Mouse (Mus musculus): ENCODE measurements around the gene Taf8. TPM values are rescaled to one million over a fixed set of nuclear protein-coding genes. Genes with fewer than 3 reads are reported as not detected.

Gene Taf8
- polyA plus RNA-seq, 1 experiment from 2014 or later = 27.6 TPM

- no peaks in the 10 kb centered on the region for H3K36me3 ChIP-seq (replicated peaks; ENCODE audit: control insufficient read depth, insufficient read depth, low read depth, low read length)
Observed at GRCm38 (mm10) chr17:47475181-47475580, 26.9 kb downstream of the Taf8 start.

GRCm38 (mm10) chr17:47474250-47474649, 27.8 kb downstream of the Taf8 start:
- H3K4me3 ChIP-seq (ENCODE audit: low read depth, low read length) = no peak overlapping the region
- no peak for DNase-seq (ENCODE audit: low spot score)
- ATAC-seq (replicated peaks; ENCODE audit: insufficient number of reproducible peaks, low FRiP score, low TSS enrichment, low read depth) = no peak
- 80% methylated on average over 4 of the region's 4 CpGs for WGBS
- H3K4me1 ChIP-seq (ENCODE audit: control insufficient read depth, insufficient read depth, low read length) = no peaks in the 10 kb centered on the region
- no peak overlapping the region for H3K9ac ChIP-seq (replicated peaks; ENCODE audit: low read length)
- no peaks in the 10 kb centered on the region for H3K27me3 ChIP-seq (ENCODE audit: control insufficient read depth, insufficient read depth, low read length)
- no peaks in the 10 kb centered on the region for H3K9me3 ChIP-seq (replicated peaks; ENCODE audit: control insufficient read depth, low read length)
- no peak overlapping the region for H3K27ac ChIP-seq (replicated peaks; ENCODE audit: low read depth, low read length)
- H3K36me3 ChIP-seq (replicated peaks; ENCODE audit: control insufficient read depth, insufficient read depth, low read depth, low read length) = no peaks in the 10 kb centered on the region
- no peak overlapping the region for H3K4me2 ChIP-seq (ENCODE audit: low read depth, low read length)

More at GRCm38 (mm10) chr17:47475181-47475580, 26.9 kb downstream of the Taf8 start:
- Histone ChIP-seq H3K27ac (replicated peaks; ENCODE audit: low read depth, low read length) (no peak overlapping the region), H3K9ac (replicated peaks; ENCODE audit: low read length) (no peak overlapping the region), H3K9me3 (replicated peaks; ENCODE audit: control insufficient read depth, low read length) (no peaks in the 10 kb centered on the region), H3K4me3 (ENCODE audit: low read depth, low read length) (no peak overlapping the region), H3K27me3 (ENCODE audit: control insufficient read depth, insufficient read depth, low read length) (no peaks in the 10 kb centered on the region), H3K4me2 (ENCODE audit: low read depth, low read length) (no peak overlapping the region), H3K4me1 (ENCODE audit: control insufficient read depth, insufficient read depth, low read length) (no peaks in the 10 kb centered on the region)
- DNase-seq (ENCODE audit: low spot score) (no peak), ATAC-seq (replicated peaks; ENCODE audit: insufficient number of reproducible peaks, low FRiP score, low TSS enrichment, low read depth) (no peak)
- WGBS = 78% methylated on average over 4 of the region's 4 CpGs

DNA sequence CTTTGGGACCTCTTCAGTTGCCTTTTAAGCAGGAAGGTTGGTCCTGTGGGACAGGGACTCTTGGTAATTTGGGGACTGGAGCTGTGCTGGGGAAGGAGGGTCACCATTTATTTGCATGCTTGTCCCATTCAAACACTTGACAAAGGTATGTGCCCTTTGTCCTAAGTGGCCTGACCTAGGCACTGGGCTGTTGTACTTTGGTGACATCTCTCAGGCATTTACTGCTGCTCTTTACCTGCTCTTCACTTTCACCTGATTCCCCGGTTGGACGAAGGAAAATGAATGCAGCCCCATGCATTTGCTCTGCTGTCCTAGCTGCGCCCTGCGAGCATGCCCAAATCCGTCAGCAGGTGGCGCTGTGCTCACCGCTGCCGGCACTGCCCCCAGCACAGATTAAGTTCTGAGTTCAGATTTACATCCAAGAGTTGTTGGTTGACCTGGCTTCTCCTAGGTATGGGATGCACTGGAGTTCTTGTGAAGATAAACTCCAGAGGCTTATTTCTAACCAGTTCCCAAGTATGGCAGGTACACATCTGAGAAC, 28.6 kb downstream of the Taf8 start:
- H3K36me3 ChIP-seq (replicated peaks; ENCODE audit: control insufficient read depth, insufficient read depth, low read depth, low read length) = no peaks in the 10 kb centered on the region
- DNase-seq (ENCODE audit: low spot score) = peak; percentile 39
- no peak overlapping the region for H3K4me3 ChIP-seq (ENCODE audit: low read depth, low read length)
- ATAC-seq (replicated peaks; ENCODE audit: insufficient number of reproducible peaks, low FRiP score, low TSS enrichment, low read depth) = no peak
- H3K27ac ChIP-seq (replicated peaks; ENCODE audit: low read depth, low read length) = no peak overlapping the region
- 18% methylated on average over 8 of the region's 8 CpGs for WGBS
- H3K9ac ChIP-seq (replicated peaks; ENCODE audit: low read length) = no peak overlapping the region
- H3K4me2 ChIP-seq (ENCODE audit: low read depth, low read length) = no peak overlapping the region
- no peaks in the 10 kb centered on the region for H3K4me1 ChIP-seq (ENCODE audit: control insufficient read depth, insufficient read depth, low read length)
- no peaks in the 10 kb centered on the region for H3K9me3 ChIP-seq (replicated peaks; ENCODE audit: control insufficient read depth, low read length)
- H3K27me3 ChIP-seq (ENCODE audit: control insufficient read depth, insufficient read depth, low read length) = 0 out of 2 replicates have a peak, but pooled peaks cover 3% of the 10 kb centered on the region

- DNase-seq (ENCODE audit: low spot score) (no peak), ATAC-seq (replicated peaks; ENCODE audit: insufficient number of reproducible peaks, low FRiP score, low TSS enrichment, low read depth) (no peak)
- H3K4me3 ChIP-seq (ENCODE audit: low read depth, low read length) = no peak overlapping the region
Observed at GRCm38 (mm10) chr17:47472435-47473350, 29.4 kb downstream of the Taf8 start.

GRCm38 (mm10) chr17:47470686-47471085, 31.4 kb downstream of the Taf8 start:
- Histone ChIP-seq H3K9me3 (replicated peaks; ENCODE audit: control insufficient read depth, low read length) (no peaks in the 10 kb centered on the region), H3K27ac (replicated peaks; ENCODE audit: low read depth, low read length) (no peak overlapping the region; the same call in 1 of the 2 replicates), H3K36me3 (replicated peaks; ENCODE audit: control insufficient read depth, insufficient read depth, low read depth, low read length) (no peaks in the 10 kb centered on the region), H3K4me1 (ENCODE audit: control insufficient read depth, insufficient read depth, low read length) (no peaks in the 10 kb centered on the region; the same call in 1 of the 2 replicates), H3K4me3 (ENCODE audit: low read depth, low read length) (no peak overlapping the region), H3K27me3 (ENCODE audit: control insufficient read depth, insufficient read depth, low read length) (peaks cover 15% of the 10 kb centered on the region), H3K4me2 (ENCODE audit: low read depth, low read length) (no peak overlapping the region), H3K9ac (replicated peaks; ENCODE audit: low read length) (no peak overlapping the region)
- ATAC-seq (replicated peaks; ENCODE audit: insufficient number of reproducible peaks, low FRiP score, low TSS enrichment, low read depth) (no peak), DNase-seq (ENCODE audit: low spot score) (no peak)
- WGBS = 82% methylated on average over 5 of the region's 5 CpGs

More at GRCm38 (mm10) chr17:47472435-47473350, 29.4 kb downstream of the Taf8 start:
- WGBS = 49% methylated on average over 15 of the region's 15 CpGs
- Histone ChIP-seq H3K36me3 (replicated peaks; ENCODE audit: control insufficient read depth, insufficient read depth, low read depth, low read length) (no peaks in the 10 kb centered on the region), H3K4me1 (ENCODE audit: control insufficient read depth, insufficient read depth, low read length) (no peaks in the 10 kb centered on the region), H3K4me2 (ENCODE audit: low read depth, low read length) (no peak overlapping the region), H3K27ac (replicated peaks; ENCODE audit: low read depth, low read length) (no peak overlapping the region), H3K9ac (replicated peaks; ENCODE audit: low read length) (no peak overlapping the region), H3K27me3 (ENCODE audit: control insufficient read depth, insufficient read depth, low read length) (peaks cover 9% of the 10 kb centered on the region), H3K9me3 (replicated peaks; ENCODE audit: control insufficient read depth, low read length) (no peaks in the 10 kb centered on the region)

DNA sequence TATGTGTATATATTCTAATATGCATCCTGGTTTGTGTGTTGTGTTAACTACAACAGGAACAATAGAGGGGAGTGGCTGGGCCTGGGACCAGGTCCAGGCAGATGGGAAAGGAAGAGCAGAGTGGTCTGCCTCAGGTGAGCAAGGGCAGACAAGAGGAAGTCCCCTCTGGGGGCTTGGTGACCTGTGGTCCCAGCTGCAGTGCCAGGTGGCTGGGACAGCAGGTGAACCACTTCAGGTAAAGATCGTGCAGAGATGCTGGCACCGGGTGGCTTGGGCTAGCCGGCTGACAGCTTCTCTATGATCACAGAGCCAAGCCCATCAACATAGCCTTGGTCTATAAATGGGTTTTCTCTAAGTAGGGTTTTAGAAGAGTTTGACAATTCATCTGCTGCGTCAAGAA, 32.0 kb downstream of the Taf8 start:
- Histone ChIP-seq H3K36me3 (replicated peaks; ENCODE audit: control insufficient read depth, insufficient read depth, low read depth, low read length) (no peaks in the 10 kb centered on the region), H3K27me3 (ENCODE audit: control insufficient read depth, insufficient read depth, low read length) (peaks cover 15% of the 10 kb centered on the region), H3K9me3 (replicated peaks; ENCODE audit: control insufficient read depth, low read length) (no peaks in the 10 kb centered on the region), H3K4me1 (ENCODE audit: control insufficient read depth, insufficient read depth, low read length) (no peaks in the 10 kb centered on the region; the same call in 1 of the 2 replicates), H3K4me2 (ENCODE audit: low read depth, low read length) (no peak overlapping the region), H3K27ac (replicated peaks; ENCODE audit: low read depth, low read length) (no peak overlapping the region), H3K4me3 (ENCODE audit: low read depth, low read length) (no peak overlapping the region), H3K9ac (replicated peaks; ENCODE audit: low read length) (no peak overlapping the region)
- WGBS = 95% methylated on average over 4 of the region's 4 CpGs
- DNase-seq (ENCODE audit: low spot score) (no peak), ATAC-seq (replicated peaks; ENCODE audit: insufficient number of reproducible peaks, low FRiP score, low TSS enrichment, low read depth) (no peak)

GRCm38 (mm10) chr17:47469642-47470041, 32.5 kb downstream of the Taf8 start:
- H3K9me3 ChIP-seq (replicated peaks; ENCODE audit: control insufficient read depth, low read length) = no peaks in the 10 kb centered on the region
- H3K27me3 ChIP-seq (ENCODE audit: control insufficient read depth, insufficient read depth, low read length) = peaks cover 15% of the 10 kb centered on the region
- no peak for DNase-seq (ENCODE audit: low spot score)
- no peak overlapping the region for H3K9ac ChIP-seq (replicated peaks; ENCODE audit: low read length)
- 80% methylated on average over 4 of the region's 4 CpGs for WGBS
- H3K4me2 ChIP-seq (ENCODE audit: low read depth, low read length) = no peak overlapping the region
- H3K36me3 ChIP-seq (replicated peaks; ENCODE audit: control insufficient read depth, insufficient read depth, low read depth, low read length) = no peaks in the 10 kb centered on the region
- H3K4me1 ChIP-seq (ENCODE audit: control insufficient read depth, insufficient read depth, low read length) = no peaks in the 10 kb centered on the region; the same call in 1 of the 2 replicates
- no peak overlapping the region for H3K27ac ChIP-seq (replicated peaks; ENCODE audit: low read depth, low read length)
- no peak overlapping the region for H3K4me3 ChIP-seq (ENCODE audit: low read depth, low read length)
- ATAC-seq (replicated peaks; ENCODE audit: insufficient number of reproducible peaks, low FRiP score, low TSS enrichment, low read depth) = no peak

- ATAC-seq (replicated peaks; ENCODE audit: insufficient number of reproducible peaks, low FRiP score, low TSS enrichment, low read depth) (no peak), DNase-seq (ENCODE audit: low spot score) (no peak)
- Histone ChIP-seq H3K9ac (replicated peaks; ENCODE audit: low read length) (no peak overlapping the region; the same call in 1 of the 2 replicates), H3K9me3 (replicated peaks; ENCODE audit: control insufficient read depth, low read length) (no peaks in the 10 kb centered on the region), H3K36me3 (replicated peaks; ENCODE audit: control insufficient read depth, insufficient read depth, low read depth, low read length) (no peaks in the 10 kb centered on the region), H3K4me3 (ENCODE audit: low read depth, low read length) (peak overlapping the region; percentile 18), H3K4me2 (ENCODE audit: low read depth, low read length) (peak overlapping the region; percentile 28), H3K27me3 (ENCODE audit: control insufficient read depth, insufficient read depth, low read length) (peaks cover 15% of the 10 kb centered on the region), H3K27ac (replicated peaks; ENCODE audit: low read depth, low read length) (no peak overlapping the region), H3K4me1 (ENCODE audit: control insufficient read depth, insufficient read depth, low read length) (no peaks in the 10 kb centered on the region; the same call in 1 of the 2 replicates)
- 7% methylated on average over 34 of the region's 34 CpGs for WGBS
Observed at GRCm38 (mm10) chr17:47468466-47468865, 33.6 kb downstream of the Taf8 start.
